Mouse (Mus musculus) thymus, postnatal 25 days (tissue): Measurements from ENCODE around the gene Cdyl2.
A peak's percentile ranks its signal among the peaks of the same experiment; 100 is the strongest.

Experiments
- DNase-seq: peaks from one replicate; pipeline ENCODE4 v3.0.0; 2022

The Cdyl2 gene

GRCm38 (mm10) chr8:116619686-116620320, 113.0 kb downstream of the Cdyl2 start:
- no peak for DNase-seq

GRCm38 (mm10) chr8:116619221-116619620, 113.6 kb downstream of the Cdyl2 start:
- DNase-seq = no peak

DNA sequence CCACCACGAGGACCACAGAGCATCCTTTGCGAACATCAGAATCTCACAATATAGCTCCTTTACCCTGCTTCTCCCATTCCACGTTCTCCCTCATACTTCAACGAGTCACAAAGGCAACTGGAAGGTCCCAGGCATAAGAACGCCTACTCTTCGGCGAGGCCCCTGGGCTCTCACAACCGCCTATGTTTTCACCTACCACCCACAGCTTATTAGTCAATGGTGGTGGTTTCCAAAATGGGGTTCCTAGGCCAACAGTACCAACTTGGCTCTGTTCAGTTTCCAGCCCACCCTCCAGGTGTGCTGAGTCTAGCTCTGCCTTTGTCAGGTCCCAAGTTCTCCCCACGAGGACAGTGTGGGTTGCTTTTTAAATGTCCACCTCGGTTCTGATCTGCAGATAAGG, 114.0 kb downstream of the Cdyl2 start:
- DNase-seq = no peak

- DNase-seq = no peak
Measured at GRCm38 (mm10) chr8:116617891-116618290, 114.9 kb downstream of the Cdyl2 start.

GRCm38 (mm10) chr8:116616369-116616768, 116.4 kb downstream of the Cdyl2 start:
- no peak for DNase-seq

- DNase-seq = no peak
Measured at GRCm38 (mm10) chr8:116614901-116615300, 117.9 kb downstream of the Cdyl2 start.

GRCm38 (mm10) chr8:116606171-116606570, 126.6 kb downstream of the Cdyl2 start:
- no peak for DNase-seq

- peak; percentile 61 for DNase-seq
Measured at GRCm38 (mm10) chr8:116602806-116603205, 130.0 kb downstream of the Cdyl2 start.

DNA sequence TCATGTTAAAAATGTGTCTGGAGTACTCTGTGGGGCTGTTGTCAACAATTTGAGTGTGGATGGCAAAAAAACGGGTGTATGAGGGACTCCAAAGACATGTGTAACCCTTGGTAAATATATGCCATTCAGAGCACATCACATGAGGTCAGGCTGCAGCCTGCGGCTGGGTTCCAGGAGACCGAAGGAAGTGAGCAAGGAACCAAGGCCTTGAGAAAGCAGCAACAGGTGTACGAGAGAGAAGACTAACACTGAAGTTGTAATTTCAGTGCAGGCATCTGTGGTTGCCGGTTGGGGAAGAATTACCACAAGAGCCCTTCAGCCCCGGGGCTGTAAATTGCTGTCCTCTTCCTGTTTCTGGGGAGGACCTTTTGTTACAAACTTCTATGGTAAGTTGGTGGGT, 133.1 kb downstream of the Cdyl2 start:
- DNase-seq = peak; percentile 65

DNA sequence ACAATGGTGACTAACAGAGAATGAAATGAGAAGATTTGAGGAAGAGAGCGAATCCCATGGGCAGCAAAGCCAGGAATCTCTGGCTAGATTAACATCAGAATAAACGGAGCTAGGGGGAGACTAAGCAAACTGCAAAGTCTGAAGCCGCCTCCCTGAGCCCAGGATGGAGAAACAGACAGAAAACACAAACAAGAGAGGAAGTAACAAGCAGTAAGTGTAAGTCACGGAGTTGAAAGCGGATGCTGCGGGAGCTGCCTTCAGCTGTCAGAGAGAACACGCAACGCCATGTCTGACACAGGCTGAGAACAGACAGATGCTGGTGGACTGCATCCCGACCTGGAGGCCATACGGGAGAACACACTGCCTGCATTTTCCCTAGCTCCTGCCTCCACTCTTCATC, 141.6 kb downstream of the Cdyl2 start:
- DNase-seq = peak; percentile 33

DNA sequence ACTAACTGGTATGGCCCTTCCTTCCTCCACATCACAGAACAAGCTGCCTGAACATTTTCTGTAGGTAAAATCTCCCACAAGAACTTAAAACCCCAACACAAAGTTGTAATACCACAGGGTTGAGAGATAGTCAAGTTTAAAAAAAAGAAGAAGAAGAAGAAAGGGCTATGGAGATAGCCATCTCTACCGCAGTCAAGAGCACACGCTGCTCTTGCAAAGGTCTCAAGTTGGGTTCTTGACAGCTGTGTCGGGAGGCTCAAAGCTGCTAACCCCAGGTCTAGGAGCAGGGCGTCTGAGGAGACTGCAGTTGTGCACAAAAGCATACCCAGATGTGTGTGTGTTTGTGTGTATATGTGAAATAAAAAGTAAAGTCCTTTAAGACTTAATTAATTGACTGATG, 142.2 kb downstream of the Cdyl2 start:
- peak; percentile 63 for DNase-seq

GRCm38 (mm10) chr8:116590106-116590505, 142.7 kb downstream of the Cdyl2 start:
- DNase-seq = peak; percentile 80

DNA sequence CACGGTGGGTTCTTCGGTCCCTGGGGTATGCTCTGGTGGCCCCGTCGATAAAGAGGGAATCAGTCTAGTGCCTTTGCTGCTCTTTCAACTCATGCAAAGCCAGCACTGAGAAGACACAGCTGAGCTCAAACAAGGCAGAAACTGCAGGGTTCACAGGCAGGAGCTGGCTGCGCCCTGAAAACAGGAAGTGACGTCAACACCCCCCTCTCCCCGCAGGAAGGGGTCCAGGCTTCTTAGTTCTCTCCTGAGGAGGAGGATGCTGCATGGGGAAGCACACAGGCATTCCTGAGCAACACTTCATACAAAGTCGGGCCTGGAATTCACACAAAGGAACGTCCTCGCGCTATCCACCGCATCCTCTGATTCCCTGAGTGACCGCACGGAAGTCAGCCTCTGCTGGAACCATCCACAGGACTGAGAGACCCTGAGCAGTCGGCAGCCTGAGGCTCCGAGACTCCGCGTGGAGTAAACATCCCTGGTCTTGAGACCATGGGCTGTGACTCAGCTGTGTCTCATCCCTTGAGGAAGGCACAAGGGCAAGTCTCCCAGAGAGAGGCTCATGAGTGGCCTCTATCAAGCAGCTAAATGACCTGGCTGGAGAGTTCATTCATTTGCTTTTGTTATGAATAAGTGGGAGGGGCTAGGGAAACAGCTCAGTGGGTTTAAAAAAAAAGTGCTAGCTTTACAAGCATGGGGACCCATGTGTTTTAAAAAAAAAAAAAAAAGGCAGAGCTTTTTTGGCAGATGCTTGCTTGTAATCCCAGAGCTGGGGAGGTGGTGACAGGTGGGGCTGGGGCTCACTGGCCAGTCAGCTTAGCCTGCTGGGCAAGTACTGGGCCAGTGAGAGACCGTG, 144.9 kb downstream of the Cdyl2 start:
- DNase-seq = peak; percentile 87

GRCm38 (mm10) chr8:116581318-116582019, 151.3 kb downstream of the Cdyl2 start:
- no peak for DNase-seq

GRCm38 (mm10) chr8:116576732-116577131, 156.1 kb downstream of the Cdyl2 start:
- DNase-seq = no peak

DNA sequence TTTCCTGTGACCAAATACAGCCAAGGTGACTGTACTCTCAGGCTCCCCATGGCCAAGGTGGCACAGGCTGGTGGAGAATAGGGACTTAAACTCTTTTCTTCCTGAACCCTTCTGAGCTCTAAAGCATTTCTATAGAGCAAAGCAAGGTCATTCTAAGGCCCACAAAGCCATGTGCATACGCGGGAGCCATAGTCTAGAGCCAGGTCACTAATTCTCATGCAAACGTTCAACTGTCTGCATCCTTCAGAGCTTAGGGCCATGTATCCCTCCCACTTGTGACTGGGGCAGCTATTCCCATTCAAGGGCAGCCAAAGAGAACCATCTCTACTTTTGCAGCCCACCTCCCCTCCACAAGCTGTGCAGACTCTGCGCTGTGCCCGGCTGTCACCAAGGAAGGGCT, 159.7 kb downstream of the Cdyl2 start:
- no peak for DNase-seq

- DNase-seq = no peak
Measured at GRCm38 (mm10) chr8:116552778-116553177, 180.0 kb downstream of the Cdyl2 start.

DNA sequence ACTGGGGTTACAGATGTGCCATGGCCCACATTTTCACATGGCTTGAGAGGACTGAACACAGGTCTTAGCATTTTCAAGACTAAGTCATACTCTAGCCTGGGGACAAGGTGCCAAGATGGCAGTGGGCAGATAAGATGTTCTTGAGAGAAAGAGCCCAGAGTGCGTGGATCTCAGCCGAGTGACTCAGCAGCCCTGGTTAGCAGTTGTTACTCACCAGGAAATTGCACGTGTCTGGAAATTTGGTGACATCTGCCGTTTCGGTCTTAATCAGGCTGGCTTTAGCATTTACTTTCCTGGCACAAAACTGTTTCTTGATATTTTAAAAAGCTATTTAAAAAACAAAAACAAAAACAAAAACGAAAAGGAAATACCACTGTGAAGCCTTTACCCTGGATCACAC, 180.5 kb downstream of the Cdyl2 start:
- no peak for DNase-seq

GRCm38 (mm10) chr8:116543366-116543765, 189.4 kb downstream of the Cdyl2 start:
- DNase-seq = no peak

GRCm38 (mm10) chr8:116542842-116543241, 189.9 kb downstream of the Cdyl2 start:
- no peak for DNase-seq

GRCm38 (mm10) chr8:116540136-116540535, 192.7 kb downstream of the Cdyl2 start:
- DNase-seq = no peak

DNA sequence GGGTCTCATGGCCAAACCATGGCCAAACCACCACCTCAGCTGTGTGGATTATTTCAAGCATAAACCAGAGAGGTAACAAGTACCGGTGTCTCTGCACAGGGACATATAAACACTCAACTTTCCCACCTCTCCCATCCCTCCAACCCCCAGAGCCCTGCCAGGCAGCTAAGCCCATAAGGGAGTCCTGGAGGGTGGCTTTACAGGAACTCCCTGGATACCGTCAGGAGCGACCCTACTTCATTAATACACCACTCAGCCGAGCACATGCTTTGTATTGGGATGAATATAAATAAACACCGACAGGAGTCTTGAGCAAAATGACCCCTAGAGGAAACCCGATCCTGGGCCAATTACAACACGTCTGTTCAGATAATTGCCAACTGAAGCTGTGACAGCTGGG, 194.0 kb downstream of the Cdyl2 start:
- no peak for DNase-seq

- peak; percentile 8 for DNase-seq
Measured at GRCm38 (mm10) chr8:116536786-116537185, 196.0 kb downstream of the Cdyl2 start.

- peak; percentile 8 for DNase-seq
Measured at GRCm38 (mm10) chr8:116533081-116533480, 199.7 kb downstream of the Cdyl2 start.
